Comparison of ENCODE assay signal across 13 mouse cellular contexts in genomic region chr1:182813991-182814390, GRCm38 (mm10). TPM values are rescaled to one million over a fixed set of nuclear protein-coding genes. Genes with fewer than 3 reads are reported as not detected.
DNase-seq lines count a peak whose midpoint lies in the region; ATAC-seq and TF ChIP-seq lines count a peak whose summit lies in the region.
"Had no signal": no experiment of that assay in that cellular context is flagged by ENCODE, and none has a peak within 500 bp of the region (broad histone marks: within the 10 kb centered on the region; RNA-seq: fewer than 3 reads in every experiment).

No protein-coding gene starts in this region.

- no peak for ATAC-seq in kidney, postnatal 0 days (replicated peaks; ENCODE audit: low FRiP score, low read depth)

- no peak overlapping the region for H3K4me3 ChIP-seq in kidney, postnatal 0 days (replicated peaks; ENCODE audit: low read depth, low read length)
- H3K4me3 ChIP-seq: embryonic facial prominence, embryonic 15.5 days; heart, embryonic 10.5 days; limb, embryonic 12.5 days had no signal

- H3K27ac ChIP-seq in kidney, postnatal 0 days = no peak overlapping the region
- H3K27ac ChIP-seq: embryonic facial prominence, embryonic 15.5 days; heart, embryonic 10.5 days; limb, embryonic 12.5 days had no signal

- peak; percentile 30 for DNase-seq in gastrocnemius, postnatal 10 days
- no peak for DNase-seq in gastrocnemius, adult 18-20 months (ENCODE audit: low spot score)
- DNase-seq in kidney, postnatal 0 days (ENCODE audit: low spot score) = peak; percentile 66
- no peak for DNase-seq in kidney, postnatal 25 days
- DNase-seq in NIH3T3 (ENCODE audit: low read depth) = peak; percentile 46
- DNase-seq in brain, embryonic 14.5 days (ENCODE audit: low read depth) = peak; percentile 53
- no peak for DNase-seq in thymus, postnatal 36 days
- DNase-seq: layer of hippocampus, postnatal 36 days; lung, adult 18-20 months had no signal

- H3K27me3 ChIP-seq in kidney, postnatal 0 days (ENCODE audit: insufficient read depth, low read length) = no peaks in the 10 kb centered on the region
- H3K27me3 ChIP-seq: embryonic facial prominence, embryonic 15.5 days; limb, embryonic 12.5 days had no signal

- H3K9ac ChIP-seq in kidney, postnatal 0 days (ENCODE audit: low read depth, low read length) = no peak overlapping the region
- H3K9ac ChIP-seq: embryonic facial prominence, embryonic 15.5 days; limb, embryonic 12.5 days had no signal

- no peak overlapping the region for H3K4me2 ChIP-seq in kidney, postnatal 0 days (ENCODE audit: low read length)
- H3K4me2 ChIP-seq: embryonic facial prominence, embryonic 15.5 days; limb, embryonic 12.5 days had no signal

- H3K4me1 ChIP-seq in kidney, postnatal 0 days (replicated peaks; ENCODE audit: insufficient read depth, low read length) = 0 out of 2 replicates have a peak, but pooled peaks cover 12% of the 10 kb centered on the region

- no peak for TF ChIP-seq POLR2A in brain, embryonic 14.5 days (IDR thresholded peaks at IDR 0.05; ENCODE audit: borderline replicate concordance, extremely low read depth, insufficient read depth, insufficient read length, poor library complexity, severe bottlenecking)

- no peaks in the 10 kb centered on the region for H3K9me3 ChIP-seq in kidney, postnatal 0 days (replicated peaks; ENCODE audit: low read length)
- H3K9me3 ChIP-seq: embryonic facial prominence, embryonic 15.5 days had no signal

- H3K36me3 ChIP-seq in kidney, postnatal 0 days (ENCODE audit: insufficient read depth, low read length) = no peaks in the 10 kb centered on the region
- H3K36me3 ChIP-seq: embryonic facial prominence, embryonic 15.5 days; limb, embryonic 12.5 days had no signal

- 14% methylated on average over 7 of the region's 7 CpGs for WGBS in kidney, postnatal 0 days

- TF ChIP-seq CTCF in kidney, postnatal 0 days (IDR thresholded peaks at IDR 0.05; ENCODE audit: low read depth) = no peak
- no peak for TF ChIP-seq CTCF in brain, embryonic 14.5 days (IDR thresholded peaks at IDR 0.05; ENCODE audit: borderline replicate concordance, extremely low read depth, insufficient read depth, insufficient read length)

RNA-seq across cellular contexts. Expression of gene Susd4, which starts 50.3 kb away (rescaled TPM):
- 1 to 10 TPM; 2.0 to 2.1 TPM for total RNA-seq in gastrocnemius, postnatal 10 days (2021)
- under 1 TPM; 0.18 to 0.62 TPM for total RNA-seq in gastrocnemius, adult 18-20 months (2021)
- polyA plus RNA-seq in kidney, postnatal 0 days (2015; fragmentation: Nextera tagmentation; extraction: Ambion mirVana) = 26.0 and 27.4 TPM in 2 replicates
- 49.0 and 68.6 TPM in 2 replicates for polyA plus RNA-seq in brain, embryonic 14.5 days (2012; rRNA removed)
- total RNA-seq: megakaryocyte progenitor cell, adult 5-6 weeks had no signal

Comparison
In these comparisons a context has a peak if more than half of its experiments do, and no peak if none do; other contexts are left out.
1. DNase-seq: peak in gastrocnemius, postnatal 10 days (single experiment), kidney, postnatal 0 days (single experiment), NIH3T3 (single experiment) and brain, embryonic 14.5 days (single experiment); none in gastrocnemius, adult 18-20 months (single experiment), kidney, postnatal 25 days (0 of 2) and thymus, postnatal 36 days (0 of 2).